ENCODE assay signal across 13 mouse cellular contexts in the genomic region with DNA sequence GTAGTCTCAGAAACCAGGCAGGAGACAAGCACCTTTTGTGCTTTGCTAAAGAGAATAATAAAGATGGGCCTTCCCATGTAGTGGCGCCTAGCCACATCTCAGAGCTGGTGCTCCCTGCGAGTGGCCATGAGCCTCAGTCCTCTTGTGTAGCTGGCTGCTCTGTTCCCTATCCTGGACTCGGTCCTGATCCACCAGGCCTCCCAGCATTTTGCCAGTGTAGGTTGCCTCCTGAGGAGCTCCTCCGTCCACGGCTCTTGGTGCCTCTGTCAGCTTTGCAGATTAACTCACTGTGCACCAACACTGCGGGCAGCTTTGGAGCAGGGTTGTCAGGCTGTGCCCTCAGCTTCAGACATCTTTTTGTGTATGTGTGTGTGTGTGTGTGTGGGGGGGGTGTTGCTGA. TPM values are rescaled to one million over a fixed set of nuclear protein-coding genes. Genes with fewer than 3 reads are reported as not detected.
DNase-seq lines count a peak whose midpoint lies in the region; ATAC-seq and TF ChIP-seq lines count a peak whose summit lies in the region.
"Had no signal": no experiment of that assay in that cellular context is flagged by ENCODE, and none has a peak within 500 bp of the region (broad histone marks: within the 10 kb centered on the region; RNA-seq: fewer than 3 reads in every experiment).

No protein-coding gene starts in this region.

- TF ChIP-seq POLR2A in cerebellum, adult 2 months (IDR thresholded peaks at IDR 0.05; ENCODE audit: borderline replicate concordance, insufficient read depth, low read length): no peak

- H3K27me3 ChIP-seq in cerebellum, adult 2 months (ENCODE audit: control insufficient read depth, insufficient read depth, low read length): no peaks in the 10 kb centered on the region
- H3K27me3 ChIP-seq in forebrain, embryonic 16.5 days (replicated peaks; ENCODE audit: control insufficient read depth, insufficient read depth, low read length): no peaks in the 10 kb centered on the region
- no peaks in the 10 kb centered on the region for H3K27me3 ChIP-seq in midbrain, embryonic 15.5 days (replicated peaks)
- H3K27me3 ChIP-seq: embryonic facial prominence, embryonic 12.5 days; megakaryocyte, embryonic 14.5 days had no signal

- H3K4me3 ChIP-seq in cerebellum, adult 2 months (replicated peaks; ENCODE audit: insufficient read depth, low read depth, low read length): no peak overlapping the region
- H3K4me3 ChIP-seq in layer of hippocampus, adult 2 months: no peak overlapping the region
- H3K4me3 ChIP-seq in forebrain, embryonic 16.5 days (replicated peaks; ENCODE audit: low read length): no peak overlapping the region
- no peak overlapping the region for H3K4me3 ChIP-seq in midbrain, embryonic 15.5 days
- H3K4me3 ChIP-seq: embryonic facial prominence, embryonic 12.5 days; megakaryocyte, embryonic 14.5 days had no signal

- H3K9me3 ChIP-seq in forebrain, embryonic 16.5 days (ENCODE audit: control insufficient read depth, low read length): no peaks in the 10 kb centered on the region
- H3K9me3 ChIP-seq in midbrain, embryonic 15.5 days: no peaks in the 10 kb centered on the region
- H3K9me3 ChIP-seq: embryonic facial prominence, embryonic 12.5 days; megakaryocyte, embryonic 14.5 days had no signal

- no peaks in the 10 kb centered on the region for H3K36me3 ChIP-seq in forebrain, embryonic 16.5 days (ENCODE audit: control insufficient read depth, insufficient read depth)
- H3K36me3 ChIP-seq in midbrain, embryonic 15.5 days (replicated peaks): no peaks in the 10 kb centered on the region

- H3K4me2 ChIP-seq in forebrain, embryonic 16.5 days (ENCODE audit: low read length): no peak overlapping the region
- H3K4me2 ChIP-seq in midbrain, embryonic 15.5 days: no peak overlapping the region
- H3K4me2 ChIP-seq: embryonic facial prominence, embryonic 12.5 days; lung, embryonic 14.5 days had no signal

- no peak for ATAC-seq in forebrain, embryonic 16.5 days
- ATAC-seq in midbrain, embryonic 15.5 days (replicated peaks): no peak

- peaks cover 82% of the 10 kb centered on the region for H3K4me1 ChIP-seq in cerebellum, adult 2 months (ENCODE audit: control insufficient read depth, insufficient read depth, low read length)
- peaks cover 80% of the 10 kb centered on the region for H3K4me1 ChIP-seq in forebrain, embryonic 16.5 days (replicated peaks; ENCODE audit: control insufficient read depth, insufficient read depth, low read length)
- H3K4me1 ChIP-seq in midbrain, embryonic 15.5 days: peaks cover 89% of the 10 kb centered on the region

- DNase-seq in cerebellum, adult 2 months: peak; percentile 45 to 51
- DNase-seq in cerebellum, adult 11-12 months: no peak
- DNase-seq in layer of hippocampus, adult 2 months (ENCODE audit: low spot score in 2 of 2): no peak
- DNase-seq in layer of hippocampus, postnatal 36 days: no peak
- DNase-seq in frontal cortex, postnatal 14 days (ENCODE audit: low spot score in 2 of 2): no peak
- DNase-seq in embryo, embryonic 10.5 days (ENCODE audit: low spot score): no peak
- DNase-seq: cerebellum, adult 8-10 months; lung, embryonic 14.5 days; right cerebral cortex, postnatal 25 days had no signal

- TF ChIP-seq CTCF in cerebellum, adult 2 months (IDR thresholded peaks at IDR 0.05; ENCODE audit: borderline replicate concordance, insufficient read depth, low read depth, low read length): no peak
- TF ChIP-seq CTCF in layer of hippocampus, adult 2 months (conservative IDR thresholded peaks at IDR 0.05): no peak

- no peak overlapping the region for H3K27ac ChIP-seq in cerebellum, adult 2 months (ENCODE audit: insufficient read depth, low read length)
- H3K27ac ChIP-seq in layer of hippocampus, adult 2 months: peak overlapping the region; percentile 32; the same call in 1 of the 2 replicates
- H3K27ac ChIP-seq in forebrain, embryonic 16.5 days (ENCODE audit: low read length): peak overlapping the region; percentile 53; the same call in 1 of the 2 replicates
- H3K27ac ChIP-seq in midbrain, embryonic 15.5 days: peak overlapping the region; percentile 44
- H3K27ac ChIP-seq: embryonic facial prominence, embryonic 12.5 days had no signal

- 0 out of 2 replicates have a peak overlapping the region, but pooled peaks have one; percentile 10 for H3K9ac ChIP-seq in forebrain, embryonic 16.5 days (replicated peaks; ENCODE audit: low read depth, low read length)
- H3K9ac ChIP-seq in midbrain, embryonic 15.5 days: 0 out of 2 replicates have a peak overlapping the region, but pooled peaks have one; percentile 2
- H3K9ac ChIP-seq: embryonic facial prominence, embryonic 12.5 days; lung, embryonic 14.5 days had no signal

- whole genome bisulfite sequencing in cerebellum, adult 2 months: 29% methylated on average over 6 of the region's 6 CpGs
- 36% methylated on average over 6 of the region's 6 CpGs for WGBS in forebrain, embryonic 16.5 days
- 38% methylated on average over 6 of the region's 6 CpGs for WGBS in midbrain, embryonic 15.5 days

RNA-seq across cellular contexts. Expression of a gene that starts 30.4 kb away (rescaled TPM):
- 126 and 134 TPM in 2 replicates for polyA plus RNA-seq in cerebellum, adult 2 months (2012; rRNA removed)
- 100 to 1,000 TPM; 157 TPM for total RNA-seq in layer of hippocampus, adult 2 months (2021)
- total RNA-seq in layer of hippocampus, postnatal 36 days (2021): 100 to 1,000 TPM; 144 to 163 TPM
- polyA plus RNA-seq in forebrain, embryonic 16.5 days (2015; fragmentation: Nextera tagmentation; extraction: Ambion mirVana): 163 and 167 TPM in 2 replicates
- polyA plus RNA-seq in midbrain, embryonic 15.5 days (2015; fragmentation: Nextera tagmentation; extraction: Ambion mirVana): 175 and 194 TPM in 2 replicates

Comparison
In these comparisons a context has a peak if more than half of its experiments do, and no peak if none do; other contexts are left out.
1. DNase-seq: peak in cerebellum, adult 2 months (2 of 2); none in cerebellum, adult 11-12 months (single experiment), layer of hippocampus, adult 2 months (0 of 2), layer of hippocampus, postnatal 36 days (0 of 2), frontal cortex, postnatal 14 days (0 of 2) and embryo, embryonic 10.5 days (single experiment).